Mouse (Mus musculus) spleen, postnatal 4 days (tissue): ENCODE measurements around the gene Ccdc103.
A peak's percentile ranks its signal among the peaks of the same experiment; 100 is the strongest.

ENCODE experiments used
- DNase-seq, 2 experiments: peaks; one replicate each; pipeline ENCODE4 v3.0.0; 2022; ENCODE audit warnings: low spot score in 2 of 2

Ccdc103 gene

GRCm38 (mm10) chr11:102890096-102890495 lies 9.1 kb downstream of the Ccdc103 start:
- DNase-seq = no peak

- peak; percentile 85 to 88 for DNase-seq
Measured at GRCm38 (mm10) chr11:102893015-102893651, 12.1 kb downstream of the Ccdc103 start.

GRCm38 (mm10) chr11:102894716-102895115 lies 13.7 kb downstream of the Ccdc103 start:
- no peak for DNase-seq

GRCm38 (mm10) chr11:102895779-102896178 lies 14.8 kb downstream of the Ccdc103 start:
- peak; percentile 73 to 81 for DNase-seq

- DNase-seq = no peak
Measured at GRCm38 (mm10) chr11:102896641-102897040, 15.6 kb downstream of the Ccdc103 start.

- DNase-seq = no peak
Measured at GRCm38 (mm10) chr11:102898408-102898807, 17.4 kb downstream of the Ccdc103 start.

GRCm38 (mm10) chr11:102900763-102901162 lies 19.8 kb downstream of the Ccdc103 start, which contains the start of gene Gfap:
Gene Gfap (minus strand): TSS chr11:102900912.
- peak; percentile 70 to 88 for DNase-seq

GRCm38 (mm10) chr11:102901199-102901598 lies 20.2 kb downstream of the Ccdc103 start:
- DNase-seq = no peak

GRCm38 (mm10) chr11:102902107-102902506 lies 21.1 kb downstream of the Ccdc103 start:
- DNase-seq = no peak

GRCm38 (mm10) chr11:102903654-102904053 lies 22.6 kb downstream of the Ccdc103 start:
- DNase-seq = no peak

GRCm38 (mm10) chr11:102911376-102911775 lies 30.4 kb downstream of the Ccdc103 start:
- DNase-seq = no peak

- DNase-seq = no peak
Measured at GRCm38 (mm10) chr11:102915380-102915779, 34.4 kb downstream of the Ccdc103 start.

GRCm38 (mm10) chr11:102918077-102918476 lies 37.1 kb downstream of the Ccdc103 start:
- no peak for DNase-seq

- DNase-seq = no peak
Measured at GRCm38 (mm10) chr11:102921491-102921890, 40.5 kb downstream of the Ccdc103 start.

- peak; percentile 96 to 98 for DNase-seq
Measured at GRCm38 (mm10) chr11:102924557-102925350, 43.8 kb downstream of the Ccdc103 start, which contains the start of gene Kif18b. Gene Kif18b (minus strand): TSS chr11:102925124.

GRCm38 (mm10) chr11:102925351-102925717 lies 44.3 kb downstream of the Ccdc103 start:
- DNase-seq = peak in 1 of 2 experiments; percentile 85

GRCm38 (mm10) chr11:102930672-102931071 lies 49.7 kb downstream of the Ccdc103 start:
- no peak for DNase-seq
